Comparison of ENCODE assay signal across 21 mouse cellular contexts in genomic region chr5:135984546-135985044, GRCm38 (mm10). TPM values are rescaled to one million over a fixed set of nuclear protein-coding genes. Genes with fewer than 3 reads are reported as not detected.
"Had no signal": no experiment of that assay in that cellular context is flagged by ENCODE, and none has a peak within 500 bp of the region (broad histone marks: within the 10 kb centered on the region; RNA-seq: fewer than 3 reads in every experiment).

No protein-coding gene starts in this region.

- DNase-seq: retina, postnatal 1 day; right cerebral cortex, adult 18-20 months; right cerebral cortex, postnatal 14 days; right cerebral cortex, postnatal 25 days; right cerebral cortex, postnatal 4 days; spleen, adult 18-20 months; thymus, adult 18-20 months; thymus, adult 2 months; thymus, postnatal 14 days; thymus, postnatal 25 days; thymus, postnatal 36 days; thymus, postnatal 4 days had no signal

- H3K9ac ChIP-seq: neural tube, embryonic 15.5 days; stomach, embryonic 15.5 days had no signal

- H3K9me3 ChIP-seq: neural tube, embryonic 15.5 days; stomach, embryonic 15.5 days had no signal

- H3K4me1 ChIP-seq: neural tube, embryonic 15.5 days; stomach, embryonic 15.5 days had no signal

- H3K36me3 ChIP-seq: neural tube, embryonic 15.5 days; stomach, embryonic 15.5 days had no signal

- H3K27me3 ChIP-seq: stomach, embryonic 15.5 days had no signal

- H3K27ac ChIP-seq: neural tube, embryonic 15.5 days; stomach, embryonic 15.5 days; stomach, postnatal 0 days had no signal

- H3K4me3 ChIP-seq: neural tube, embryonic 15.5 days; stomach, embryonic 15.5 days had no signal

RNA-seq across cellular contexts. Expression of gene Zp3, which starts 4.7 kb away (rescaled TPM):
- total RNA-seq: neutrophil, adult 5-6 weeks had no signal
- polyA plus RNA-seq: small intestine, adult 2 months; spleen, adult 2 months; stomach, embryonic 14.5 days; stomach, postnatal 0 days; urinary bladder, adult 2 months had no signal

RNA-seq across cellular contexts. Expression of gene Upk3b, which starts 53.7 kb away (rescaled TPM):
- total RNA-seq: neutrophil, adult 5-6 weeks had no signal
- polyA plus RNA-seq: neural tube, embryonic 14.5 days had no signal
